Mouse (Mus musculus) small intestine, adult 2 months (tissue): ENCODE results near the gene Gm17359.

Experiments
- CTCF ChIP-seq: fragments of 200-500 bp; IDR thresholded peaks from 2 replicates; pipeline ENCODE4 v1.5.1; 2012; ENCODE audit warnings: low read depth, mild to moderate bottlenecking, control low read depth, inconsistent platforms, low read length, moderate library complexity, mixed read lengths; ENCODE audit not compliant: insufficient replicate concordance, insufficient read length; ENCODE audit errors: extremely low read depth
- POLR2A ChIP-seq: fragments of 200-500 bp; IDR thresholded peaks from 2 replicates; pipeline ENCODE4 v1.6.1; 2012; ENCODE audit warnings: low read depth, mild to moderate bottlenecking, control low read depth, inconsistent platforms, low read length, moderate library complexity

DNA sequence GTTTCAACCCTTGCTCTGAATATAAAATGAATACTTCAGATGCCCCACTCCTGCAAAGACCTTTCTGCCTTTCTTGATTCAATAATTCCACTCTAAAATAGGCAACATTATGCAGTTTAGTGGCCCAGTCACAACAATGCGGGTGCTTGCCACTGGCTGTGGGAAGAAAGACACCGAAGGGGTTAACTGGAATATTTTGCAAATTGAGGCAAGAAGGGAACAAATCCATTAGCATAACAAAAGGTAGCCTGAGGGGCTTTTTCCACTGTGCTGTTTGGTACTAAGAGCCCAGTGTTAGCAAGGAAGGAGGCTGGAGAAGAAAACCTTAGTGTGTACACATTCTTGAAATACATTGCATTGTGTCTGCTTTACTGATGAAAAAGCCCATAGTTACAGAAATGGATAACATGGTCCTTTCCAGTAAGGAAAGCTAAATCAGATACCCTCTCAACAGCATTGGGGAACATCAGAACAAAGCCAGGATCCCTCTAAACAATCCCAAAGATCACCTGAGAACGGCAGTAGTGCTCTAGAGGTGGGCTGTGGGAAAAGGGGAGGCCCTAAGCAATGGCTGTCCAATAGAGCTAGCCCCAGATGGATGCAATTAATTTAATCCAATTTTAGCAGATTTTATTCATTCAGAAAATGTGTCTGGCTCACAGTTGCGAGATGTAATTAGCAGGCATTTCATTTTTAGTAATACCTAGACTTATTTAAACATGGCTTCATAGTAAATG lies 80.7 kb downstream of the Gm17359 start:
- TF ChIP-seq CTCF: no peak
- TF ChIP-seq POLR2A: no peak
